Mouse (Mus musculus): ENCODE measurements around the gene Glb1l2. TPM values are rescaled to one million over a fixed set of nuclear protein-coding genes. Genes with fewer than 3 reads are reported as not detected.

Glb1l2 gene
- polyA plus RNA-seq, 1 experiment from 2014 or later: 1.2 TPM

DNA sequence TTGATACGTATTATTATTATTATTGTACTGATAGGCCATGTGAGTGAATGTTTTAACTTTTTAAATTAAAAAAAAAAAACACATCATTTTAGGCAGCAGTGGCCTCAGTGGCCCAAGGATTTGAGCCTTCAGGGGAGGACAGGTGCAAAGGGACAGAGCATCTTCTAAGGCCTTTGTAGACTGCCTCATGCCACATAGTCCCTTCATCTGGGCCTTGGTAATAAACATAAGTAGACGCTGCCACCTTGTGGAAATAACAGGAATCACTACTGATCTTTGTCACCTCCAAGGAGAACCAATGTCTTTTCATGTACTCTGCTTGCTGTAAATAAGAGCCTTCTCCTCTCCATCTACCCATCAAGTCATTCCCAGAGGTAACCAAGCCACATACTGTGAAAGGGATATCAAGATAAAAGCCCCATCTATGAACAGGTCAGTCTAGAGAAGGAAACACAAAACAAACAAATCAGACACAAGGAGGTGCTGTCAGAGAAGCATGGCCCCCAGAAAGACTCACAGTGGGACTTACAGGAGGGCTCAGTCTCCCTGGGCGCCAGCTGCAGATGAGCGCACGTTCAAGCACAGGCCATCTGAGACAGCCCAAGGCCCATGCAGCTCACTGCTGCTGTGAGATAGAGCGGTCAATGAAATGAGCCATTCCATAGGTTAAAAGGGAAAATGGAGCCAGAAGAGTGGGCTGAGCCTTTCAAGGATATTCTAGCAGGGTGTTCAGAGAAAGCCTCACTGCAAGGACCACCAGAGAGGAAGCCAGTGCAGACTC is 30.0 kb downstream of the Glb1l2 start:
- Histone ChIP-seq H3K9me3 (replicated peaks) (no peaks in the 10 kb centered on the region), H3K27ac (no peak overlapping the region), H3K4me1 (replicated peaks) (no peaks in the 10 kb centered on the region), H3K27me3 (no peaks in the 10 kb centered on the region), H3K4me3 (no peak overlapping the region), H3K36me3 (no peaks in the 10 kb centered on the region), H3K4me2 (no peak overlapping the region), H3K9ac (no peak overlapping the region)
- 52% methylated on average over 6 of the region's 6 CpGs for WGBS
- ATAC-seq (replicated peaks; ENCODE audit: insufficient number of reproducible peaks, insufficient read depth, low FRiP score, low read depth): no peak

DNA sequence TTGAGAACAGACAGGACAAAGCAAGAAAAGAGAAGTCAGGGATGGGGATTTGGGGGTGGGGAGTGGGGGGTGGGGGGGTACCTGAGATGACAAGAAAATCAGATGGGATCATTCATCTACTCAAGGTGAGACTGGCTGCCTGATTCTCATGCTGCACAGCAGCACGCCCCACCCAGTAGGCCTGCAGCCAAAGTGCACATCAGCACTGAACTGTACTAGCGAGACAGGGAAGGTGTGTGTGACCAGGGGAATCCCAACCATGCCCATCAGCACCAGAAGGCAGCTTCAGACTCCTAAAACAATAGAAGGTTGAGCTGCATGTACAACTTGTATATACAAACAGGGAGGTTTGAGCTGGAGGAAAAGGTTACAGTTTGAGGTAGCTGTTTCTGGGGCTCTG is 30.6 kb downstream of the Glb1l2 start:
- Histone ChIP-seq H3K27ac (no peak overlapping the region), H3K4me2 (no peak overlapping the region), H3K27me3 (no peaks in the 10 kb centered on the region), H3K4me1 (replicated peaks) (no peaks in the 10 kb centered on the region), H3K4me3 (no peak overlapping the region), H3K9ac (no peak overlapping the region), H3K36me3 (no peaks in the 10 kb centered on the region), H3K9me3 (replicated peaks) (no peaks in the 10 kb centered on the region)
- 76% methylated on average over 2 of the region's 2 CpGs for WGBS
- ATAC-seq (replicated peaks; ENCODE audit: insufficient number of reproducible peaks, insufficient read depth, low FRiP score, low read depth): no peak

DNA sequence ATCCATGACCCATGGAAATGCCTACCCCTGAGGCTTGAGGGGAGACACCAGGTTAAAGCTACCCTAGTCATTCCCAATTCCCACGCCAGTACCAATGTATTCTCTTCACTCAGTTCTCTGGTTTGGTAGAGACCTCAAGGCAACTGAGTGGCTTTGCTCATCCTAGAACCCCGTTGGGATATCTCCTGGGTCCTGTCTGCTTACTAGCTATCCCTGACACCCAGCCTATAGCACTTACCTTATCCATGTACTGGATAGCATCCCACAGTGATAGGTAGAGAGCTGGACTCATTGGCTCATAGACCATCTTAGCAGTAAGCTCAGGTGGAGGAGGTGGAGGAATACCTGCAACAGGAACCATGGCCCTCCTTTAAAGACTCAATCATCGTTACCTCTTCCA is 38.1 kb downstream of the Glb1l2 start:
- no peak for ATAC-seq (replicated peaks; ENCODE audit: insufficient number of reproducible peaks, insufficient read depth, low FRiP score, low read depth)
- no peak overlapping the region for H3K9ac ChIP-seq
- H3K36me3 ChIP-seq: no peaks in the 10 kb centered on the region
- no peaks in the 10 kb centered on the region for H3K27me3 ChIP-seq
- WGBS: 76% methylated on average over 3 of the region's 3 CpGs
- no peak overlapping the region for H3K4me3 ChIP-seq
- no peak overlapping the region for H3K4me2 ChIP-seq
- H3K9me3 ChIP-seq (replicated peaks): no peaks in the 10 kb centered on the region
- no peaks in the 10 kb centered on the region for H3K4me1 ChIP-seq (replicated peaks)
- no peak overlapping the region for H3K27ac ChIP-seq

DNA sequence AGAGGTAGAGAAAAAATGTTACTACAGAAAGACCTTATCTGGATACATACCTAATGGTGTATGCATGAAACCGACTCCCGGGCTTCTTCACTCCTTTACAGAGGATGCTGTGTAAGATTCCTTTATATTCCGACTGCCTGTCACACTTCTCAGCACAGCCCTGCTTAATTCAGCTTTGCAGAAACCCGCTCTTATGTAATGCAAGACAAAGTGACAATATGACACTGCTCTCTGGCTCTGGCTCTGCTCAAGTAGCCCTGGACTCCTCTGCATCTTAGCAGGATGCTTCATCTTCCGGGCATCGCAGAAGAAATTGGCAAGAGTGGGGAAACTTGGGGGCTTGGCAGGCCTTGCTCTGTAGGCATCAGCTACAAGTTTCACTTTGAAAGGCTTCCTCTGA is 43.8 kb downstream of the Glb1l2 start:
- Histone ChIP-seq H3K9me3 (replicated peaks) (no peaks in the 10 kb centered on the region), H3K27me3 (no peaks in the 10 kb centered on the region), H3K4me2 (no peak overlapping the region), H3K4me3 (no peak overlapping the region), H3K4me1 (replicated peaks) (no peaks in the 10 kb centered on the region), H3K36me3 (no peaks in the 10 kb centered on the region), H3K27ac (no peak overlapping the region), H3K9ac (no peak overlapping the region)
- WGBS: 78% methylated on average over 6 of the region's 6 CpGs
- no peak for ATAC-seq (replicated peaks; ENCODE audit: insufficient number of reproducible peaks, insufficient read depth, low FRiP score, low read depth)

DNA sequence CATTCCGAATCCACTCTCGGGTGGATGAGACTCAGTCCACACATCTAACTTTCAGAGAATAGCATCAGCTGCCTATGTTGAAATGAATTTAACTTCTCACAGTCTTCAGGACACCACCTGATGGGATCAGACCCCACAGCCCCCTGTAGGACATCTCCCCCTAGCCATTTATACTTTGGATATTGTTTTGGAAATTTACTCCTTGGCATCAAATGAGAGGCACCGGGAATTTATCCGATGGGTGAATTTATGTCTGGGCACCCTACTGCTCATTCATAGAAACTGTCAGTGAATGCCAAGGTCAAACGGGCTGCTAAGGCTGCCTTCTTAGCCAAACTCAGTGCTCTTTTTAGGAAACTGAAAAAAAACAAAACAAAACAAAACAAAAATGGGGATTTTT is 45.7 kb downstream of the Glb1l2 start:
- WGBS: 73% methylated on average over 5 of the region's 5 CpGs

DNA sequence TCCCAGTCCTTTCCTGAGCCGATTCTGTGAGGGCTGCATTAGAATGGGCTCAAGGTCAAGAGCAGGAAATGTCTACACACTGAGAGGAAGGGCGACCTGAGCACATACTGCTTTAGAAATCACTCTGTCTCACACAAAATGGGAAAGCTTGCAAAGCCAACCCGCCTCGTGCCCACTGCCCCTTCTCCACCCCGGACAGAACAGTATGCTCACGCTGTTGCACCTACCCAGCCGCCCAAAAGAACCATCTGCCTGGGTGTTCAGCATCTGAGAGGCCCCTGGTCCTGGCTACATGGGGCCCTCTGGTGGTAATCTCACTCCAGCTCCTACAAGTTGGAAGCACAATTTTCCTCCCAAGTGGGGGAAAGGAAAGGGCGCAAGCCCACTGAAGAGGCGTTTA is 46.2 kb downstream of the Glb1l2 start:
- ATAC-seq (replicated peaks; ENCODE audit: insufficient number of reproducible peaks, insufficient read depth, low FRiP score, low read depth): no peak
- Histone ChIP-seq H3K27ac (no peak overlapping the region), H3K36me3 (no peaks in the 10 kb centered on the region), H3K4me1 (replicated peaks) (no peaks in the 10 kb centered on the region), H3K4me2 (no peak overlapping the region), H3K4me3 (no peak overlapping the region), H3K27me3 (no peaks in the 10 kb centered on the region), H3K9me3 (replicated peaks) (no peaks in the 10 kb centered on the region), H3K9ac (no peak overlapping the region)
- 32% methylated on average over 9 of the region's 9 CpGs for WGBS

More for the DNA sequence above, 45.7 kb downstream of the Glb1l2 start:
- no peak overlapping the region for H3K27ac ChIP-seq
- no peaks in the 10 kb centered on the region for H3K4me1 ChIP-seq (replicated peaks)
- H3K27me3 ChIP-seq: no peaks in the 10 kb centered on the region
- H3K36me3 ChIP-seq: no peaks in the 10 kb centered on the region
- no peak for ATAC-seq (replicated peaks; ENCODE audit: insufficient number of reproducible peaks, insufficient read depth, low FRiP score, low read depth)
- no peak overlapping the region for H3K9ac ChIP-seq
- no peak overlapping the region for H3K4me2 ChIP-seq
- H3K4me3 ChIP-seq: no peak overlapping the region
- no peaks in the 10 kb centered on the region for H3K9me3 ChIP-seq (replicated peaks)

DNA sequence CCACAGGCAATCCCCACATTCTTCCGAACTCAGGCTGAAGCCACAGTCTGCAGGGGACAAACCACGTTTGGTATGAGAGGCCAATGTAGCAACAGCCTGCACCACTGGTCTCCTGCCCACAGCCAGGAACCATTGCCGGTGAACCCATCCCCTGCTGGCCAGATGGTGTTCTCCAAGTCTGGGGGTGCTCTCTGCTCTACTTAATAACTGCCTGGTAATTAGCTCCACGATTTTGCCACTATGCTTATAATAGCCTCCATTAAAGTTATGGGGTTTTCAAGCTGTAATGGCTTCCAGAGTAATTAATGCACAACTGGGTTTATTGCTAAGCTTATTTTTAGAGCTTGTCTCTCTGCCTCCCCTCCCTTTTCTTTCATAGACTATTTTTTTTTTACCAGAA is 57.4 kb downstream of the Glb1l2 start:
- Histone ChIP-seq H3K4me3 (no peak overlapping the region), H3K27ac (no peak overlapping the region), H3K4me2 (no peak overlapping the region), H3K27me3 (no peaks in the 10 kb centered on the region), H3K9me3 (replicated peaks) (no peaks in the 10 kb centered on the region), H3K9ac (no peak overlapping the region), H3K4me1 (replicated peaks) (no peaks in the 10 kb centered on the region), H3K36me3 (no peaks in the 10 kb centered on the region)
- no peak for ATAC-seq (replicated peaks; ENCODE audit: insufficient number of reproducible peaks, insufficient read depth, low FRiP score, low read depth)
- WGBS: 72% methylated on average over 4 of the region's 4 CpGs

DNA sequence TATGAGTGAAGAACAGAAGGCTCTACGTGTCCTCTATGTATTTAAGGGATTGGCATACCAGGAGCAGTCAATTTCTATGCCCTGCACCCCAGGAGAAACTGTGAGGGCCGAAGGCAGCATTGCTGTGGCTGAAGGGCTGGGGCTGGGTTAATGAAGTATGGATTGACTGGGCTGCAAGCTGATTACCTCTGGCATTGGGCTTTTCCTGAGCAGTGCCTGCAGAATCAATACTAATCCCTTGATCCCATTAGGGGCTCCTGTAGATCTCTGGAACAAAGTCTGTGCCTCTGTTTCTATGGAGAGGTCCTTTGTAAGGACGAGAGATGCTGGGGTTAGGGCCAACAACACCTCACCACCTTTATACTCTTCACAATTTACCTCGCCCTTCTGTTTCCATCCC is 59.1 kb downstream of the Glb1l2 start:
- WGBS: 46% methylated on average over 4 of the region's 4 CpGs
- Histone ChIP-seq H3K27ac (no peak overlapping the region), H3K4me3 (no peak overlapping the region), H3K9me3 (replicated peaks) (no peaks in the 10 kb centered on the region), H3K4me2 (no peak overlapping the region), H3K9ac (no peak overlapping the region), H3K27me3 (no peaks in the 10 kb centered on the region), H3K36me3 (no peaks in the 10 kb centered on the region), H3K4me1 (replicated peaks) (no peaks in the 10 kb centered on the region)
- no peak for ATAC-seq (replicated peaks; ENCODE audit: insufficient number of reproducible peaks, insufficient read depth, low FRiP score, low read depth)

DNA sequence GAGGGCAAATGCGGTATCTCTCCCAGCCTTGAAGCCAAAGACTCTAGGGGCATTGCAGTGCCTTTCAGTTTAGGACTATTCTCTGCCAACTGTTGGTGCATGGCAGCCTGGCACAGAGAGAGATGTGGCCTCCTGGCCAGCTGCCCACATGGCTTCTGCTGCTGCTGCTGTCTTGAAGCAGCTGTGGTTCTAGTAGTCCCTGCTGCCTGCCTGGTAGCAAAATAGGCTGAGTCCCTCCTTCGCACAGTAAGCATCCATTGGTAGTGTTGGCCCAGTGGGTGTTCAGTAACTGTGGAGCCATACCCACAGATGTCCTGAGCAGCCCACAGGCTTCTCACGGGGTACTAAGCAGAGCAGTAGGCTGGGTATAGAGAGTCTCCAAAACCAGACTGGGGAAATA is 63.5 kb downstream of the Glb1l2 start:
- Histone ChIP-seq H3K9ac (no peak overlapping the region), H3K36me3 (no peaks in the 10 kb centered on the region), H3K4me2 (no peak overlapping the region), H3K9me3 (replicated peaks) (no peaks in the 10 kb centered on the region), H3K4me3 (no peak overlapping the region), H3K27ac (no peak overlapping the region), H3K4me1 (replicated peaks) (no peaks in the 10 kb centered on the region), H3K27me3 (no peaks in the 10 kb centered on the region)
- no peak for ATAC-seq (replicated peaks; ENCODE audit: insufficient number of reproducible peaks, insufficient read depth, low FRiP score, low read depth)
- WGBS: 80% methylated on average over 3 of the region's 3 CpGs

DNA sequence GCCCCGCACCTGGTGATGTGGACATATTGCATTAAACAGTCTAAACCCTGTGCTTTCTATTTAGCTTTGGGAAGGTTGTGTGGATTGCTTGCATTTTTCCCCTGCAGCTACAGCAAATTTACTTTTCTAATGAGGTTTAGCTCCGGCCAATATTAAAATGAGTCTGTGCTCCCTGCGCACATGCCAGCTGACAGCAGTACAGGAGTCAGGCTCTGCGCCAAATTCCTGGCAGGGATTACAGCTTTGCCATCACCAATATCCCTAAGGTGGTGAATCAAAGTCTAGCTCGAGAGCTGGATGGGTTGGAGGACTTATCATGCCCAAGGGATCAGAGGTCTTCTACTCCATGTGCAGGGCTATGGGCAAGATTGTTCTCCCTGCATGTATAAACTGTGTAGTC is 69.2 kb downstream of the Glb1l2 start:
- 67% methylated on average over 5 of the region's 5 CpGs for WGBS

DNA sequence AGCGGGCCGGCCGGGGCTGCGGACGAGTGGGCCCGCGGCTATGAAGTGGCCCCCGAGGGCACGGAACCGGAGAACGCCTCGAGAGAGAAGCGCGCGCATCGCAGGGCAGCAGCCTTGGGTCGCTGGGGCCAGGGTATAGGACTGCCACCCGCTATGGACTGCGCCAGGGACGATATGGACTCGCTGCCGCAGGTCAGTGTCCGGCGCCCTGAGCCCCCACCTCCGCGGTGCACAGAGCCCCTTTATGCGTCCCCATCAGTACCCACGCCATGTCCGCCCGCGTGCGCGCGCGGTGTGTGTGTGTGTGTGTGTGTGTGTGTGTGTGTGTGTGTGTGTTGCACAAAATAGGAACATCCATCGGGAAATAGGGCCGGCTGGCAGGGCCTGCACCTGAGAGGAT is 72.3 kb downstream of the Glb1l2 start:
- Histone ChIP-seq H3K9ac (peak overlapping the region; percentile 17; the same call in 1 of the 2 replicates), H3K4me2 (peak overlapping the region; percentile 84), H3K4me1 (replicated peaks) (peaks cover 11% of the 10 kb centered on the region), H3K9me3 (replicated peaks) (no peaks in the 10 kb centered on the region), H3K27me3 (peaks cover 62% of the 10 kb centered on the region), H3K36me3 (no peaks in the 10 kb centered on the region), H3K27ac (no peak overlapping the region), H3K4me3 (peak overlapping the region; percentile 49)
- ATAC-seq (replicated peaks; ENCODE audit: insufficient number of reproducible peaks, insufficient read depth, low FRiP score, low read depth): no peak
- 1% methylated on average over 37 of the region's 37 CpGs for WGBS

More for the DNA sequence above, 69.2 kb downstream of the Glb1l2 start:
- Histone ChIP-seq H3K4me2 (no peak overlapping the region), H3K27me3 (peaks cover 48% of the 10 kb centered on the region), H3K36me3 (no peaks in the 10 kb centered on the region), H3K9me3 (replicated peaks) (no peaks in the 10 kb centered on the region), H3K27ac (no peak overlapping the region), H3K4me3 (no peak overlapping the region), H3K4me1 (replicated peaks) (peaks cover 11% of the 10 kb centered on the region), H3K9ac (no peak overlapping the region)
- no peak for ATAC-seq (replicated peaks; ENCODE audit: insufficient number of reproducible peaks, insufficient read depth, low FRiP score, low read depth)

DNA sequence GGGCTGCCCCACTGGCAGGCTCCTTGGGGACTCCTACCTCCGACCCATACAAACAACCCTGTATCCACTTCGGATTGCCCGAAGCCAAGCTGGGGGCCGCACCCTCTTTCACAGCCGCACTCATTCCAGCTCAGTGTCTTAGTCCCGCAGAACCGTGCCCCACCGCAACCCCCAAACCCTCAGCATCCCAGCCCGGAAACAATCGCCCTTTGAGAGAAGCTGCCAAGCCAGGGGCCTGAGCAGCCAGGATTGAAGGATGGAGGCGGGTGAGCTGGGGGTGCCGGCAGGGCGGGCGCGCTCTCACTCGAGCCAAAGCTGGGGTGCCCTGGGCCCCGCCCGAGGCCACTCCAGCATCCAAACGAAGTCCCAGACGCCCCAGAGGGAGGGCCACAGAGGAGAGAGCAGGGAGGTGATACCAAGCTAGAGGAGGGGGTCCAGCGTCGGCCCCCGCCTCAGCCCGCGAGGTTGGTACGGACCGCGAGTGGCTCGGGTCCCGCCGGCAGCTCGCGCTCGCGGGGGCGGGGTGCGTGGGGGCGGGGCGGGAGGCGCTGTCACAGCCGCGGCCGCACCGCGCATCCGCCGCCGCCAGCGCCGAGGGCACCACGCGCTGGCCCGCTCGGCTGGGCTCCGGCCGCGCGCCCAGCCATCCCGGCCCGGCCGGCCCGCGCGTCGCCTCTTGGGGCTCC is 72.9 kb downstream of the Glb1l2 start, which contains the start of gene B3gat1:
TSS of gene B3gat1 (plus strand) at position 523 of the 686 bp plus-strand sequence.
- Histone ChIP-seq H3K9me3 (replicated peaks) (no peaks in the 10 kb centered on the region), H3K4me2 (peak within 1 kb of the TSS; percentile 84), H3K4me3 (peak within 1 kb of the TSS; percentile 49), H3K9ac (peak within 1 kb of the TSS; percentile 17; the same call in 1 of the 2 replicates), H3K36me3 (no peaks in the 10 kb centered on the region), H3K27me3 (peaks cover 62% of the 10 kb centered on the region), H3K4me1 (replicated peaks) (peaks cover 11% of the 10 kb centered on the region), H3K27ac (no peak within 1 kb of the TSS)
- 2% methylated on average over 41 of the region's 65 CpGs for WGBS
- no peak; the same call in 1 of the 2 replicates for ATAC-seq (replicated peaks; ENCODE audit: insufficient number of reproducible peaks, insufficient read depth, low FRiP score, low read depth)

Data from heart, embryonic 15.5 days (tissue).